Mouse (Mus musculus) embryonic facial prominence, embryonic 13.5 days (tissue): ENCODE results near the gene Slx4ip. TPM values are rescaled to one million over a fixed set of nuclear protein-coding genes. Genes with fewer than 3 reads are reported as not detected.

ENCODE experiments used
- ATAC-seq: fragments of 200-750 bp; cut with Nextera tagmentation; 2 replicates; pipeline ENCODE4 v1.8.0; 2017; ENCODE audit warnings: low read depth; ENCODE audit not compliant: insufficient number of reproducible peaks, insufficient read depth, low FRiP score, low TSS enrichment
- H3K27ac ChIP-seq: fragments of 300-500 bp; sonication (generic); 2 replicates; pipeline ENCODE4 v1.5.1; 2015; ENCODE audit warnings: moderate library complexity, mild to moderate bottlenecking, inconsistent platforms
- H3K27me3 ChIP-seq: fragments of 300-500 bp; sonication (generic); 2 replicates; pipeline ENCODE4 v1.6.1; 2015; ENCODE audit warnings: mild to moderate bottlenecking, inconsistent platforms
- H3K36me3 ChIP-seq: fragments of 300-500 bp; sonication (generic); 2 replicates; pipeline ENCODE4 v1.6.1; 2015; ENCODE audit warnings: mild to moderate bottlenecking, inconsistent platforms
- H3K4me1 ChIP-seq: fragments of 300-500 bp; sonication (generic); 2 replicates; pipeline ENCODE4 v1.6.1; 2015; ENCODE audit warnings: inconsistent platforms
- H3K4me2 ChIP-seq: fragments of 300-500 bp; sonication (generic); 2 replicates; pipeline ENCODE4 v1.6.1; 2015; ENCODE audit warnings: moderate library complexity, mild to moderate bottlenecking, inconsistent platforms
- H3K4me3 ChIP-seq: fragments of 300-500 bp; sonication (generic); 2 replicates; pipeline ENCODE4 v1.5.1; 2015; ENCODE audit warnings: mild to moderate bottlenecking, inconsistent platforms
- H3K9ac ChIP-seq: fragments of 300-500 bp; sonication (generic); 2 replicates; pipeline ENCODE4 v1.6.1; 2015; ENCODE audit warnings: mild to moderate bottlenecking, inconsistent platforms
- H3K9me3 ChIP-seq: fragments of 300-500 bp; sonication (generic); 2 replicates; pipeline ENCODE4 v1.6.1; 2016; ENCODE audit warnings: inconsistent platforms
- WGBS: fragments of 180-500 bp; shearing (Covaris S2); methylation state at CpG from one replicate; pipeline ENCODE4 v1.1.7; 2015; ENCODE audit warnings: mixed read lengths; 5-methylcytosine and 5-hydroxymethylcytosine counted together
- polyA plus RNA-seq: library from polyadenylated mRNA; unstranded; fragments of >200 nt; fragmentation: Nextera tagmentation; extraction: Ambion mirVana; gene quantifications from 2 replicates; pipeline ENCODE4 v1.2.1, GENCODE M21; 2015

The Slx4ip gene
- polyA plus RNA-seq, 1 experiment from 2014 or later: 8.2 TPM

DNA sequence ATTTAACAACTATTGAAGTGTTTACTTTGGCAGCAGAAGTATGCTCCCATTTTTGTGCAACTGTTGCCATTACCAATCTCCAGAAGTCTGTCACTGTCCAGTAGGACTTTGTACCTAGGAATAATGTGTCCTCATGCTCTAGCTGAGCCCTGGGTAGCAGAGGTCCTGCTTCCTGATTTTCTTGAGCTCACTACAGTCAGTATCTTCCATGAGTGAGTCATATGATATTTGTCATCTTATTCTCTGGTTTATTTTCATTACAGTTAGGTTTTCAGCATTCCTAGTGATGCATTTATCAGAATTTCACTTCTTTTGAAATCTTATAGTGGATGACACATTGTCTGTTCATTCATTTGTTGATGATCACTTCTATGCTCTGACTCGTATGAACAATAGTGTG lies 115.6 kb downstream of the Slx4ip start:
- H3K4me1 ChIP-seq: no peaks in the 10 kb centered on the region
- H3K9ac ChIP-seq: no peak overlapping the region
- H3K36me3 ChIP-seq: no peaks in the 10 kb centered on the region
- ATAC-seq: no peak
- no peak overlapping the region for H3K4me2 ChIP-seq
- no peaks in the 10 kb centered on the region for H3K9me3 ChIP-seq
- H3K27ac ChIP-seq: no peak overlapping the region
- 71% methylated on average over 1 of the region's 1 CpGs for WGBS
- H3K27me3 ChIP-seq: no peaks in the 10 kb centered on the region
- no peak overlapping the region for H3K4me3 ChIP-seq

DNA sequence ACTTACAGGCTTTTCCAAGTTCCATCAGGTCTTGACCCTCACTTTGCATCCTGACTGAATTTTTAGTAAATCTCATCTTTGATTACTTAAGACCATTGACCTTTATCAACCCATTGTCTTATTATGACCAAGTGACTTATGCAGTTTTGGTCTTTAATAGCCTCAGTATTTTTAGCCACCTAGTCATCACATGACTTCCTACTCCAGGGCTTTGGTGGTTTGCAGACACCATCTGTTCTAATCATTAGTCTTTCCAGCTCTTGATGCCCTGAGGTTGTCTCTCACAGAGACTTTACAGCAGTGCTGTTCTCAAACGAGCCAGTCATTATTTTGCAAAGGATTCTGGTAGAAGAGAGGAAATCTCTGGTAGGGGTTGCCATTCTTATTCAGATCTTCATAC lies 121.0 kb downstream of the Slx4ip start:
- no peak overlapping the region for H3K4me3 ChIP-seq
- H3K4me2 ChIP-seq: no peak overlapping the region
- H3K36me3 ChIP-seq: no peaks in the 10 kb centered on the region
- H3K9me3 ChIP-seq: no peaks in the 10 kb centered on the region
- peaks cover 6% of the 10 kb centered on the region for H3K4me1 ChIP-seq
- no peak overlapping the region for H3K27ac ChIP-seq
- ATAC-seq: no peak
- WGBS: 29% methylated on average over 1 of the region's 1 CpGs
- no peaks in the 10 kb centered on the region for H3K27me3 ChIP-seq
- H3K9ac ChIP-seq: no peak overlapping the region

DNA sequence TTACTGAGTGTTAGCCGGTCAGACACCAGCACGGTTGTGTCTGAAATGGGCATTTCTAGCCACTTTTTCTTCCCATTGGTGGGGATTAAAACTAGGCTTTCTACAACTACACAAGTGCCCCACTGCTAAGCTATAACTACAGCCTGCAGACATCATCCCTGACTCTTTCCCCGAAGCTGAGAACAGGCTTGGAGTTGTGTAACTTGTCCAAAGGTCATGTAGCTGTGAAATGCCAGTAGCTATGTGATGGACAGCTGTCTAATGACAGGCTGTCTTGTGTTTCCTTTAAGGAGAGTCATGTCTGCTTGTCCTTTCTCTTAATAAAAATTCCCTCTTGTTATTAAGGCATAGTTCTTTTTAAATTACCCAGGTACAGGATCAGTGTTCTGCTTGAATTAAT lies 122.1 kb downstream of the Slx4ip start:
- Histone ChIP-seq H3K27ac (no peak overlapping the region), H3K27me3 (no peaks in the 10 kb centered on the region), H3K4me3 (no peak overlapping the region), H3K4me1 (peaks cover 6% of the 10 kb centered on the region), H3K9me3 (no peaks in the 10 kb centered on the region), H3K9ac (no peak overlapping the region), H3K4me2 (no peak overlapping the region), H3K36me3 (no peaks in the 10 kb centered on the region)
- WGBS: 51% methylated on average over 3 of the region's 3 CpGs
- no peak for ATAC-seq

DNA sequence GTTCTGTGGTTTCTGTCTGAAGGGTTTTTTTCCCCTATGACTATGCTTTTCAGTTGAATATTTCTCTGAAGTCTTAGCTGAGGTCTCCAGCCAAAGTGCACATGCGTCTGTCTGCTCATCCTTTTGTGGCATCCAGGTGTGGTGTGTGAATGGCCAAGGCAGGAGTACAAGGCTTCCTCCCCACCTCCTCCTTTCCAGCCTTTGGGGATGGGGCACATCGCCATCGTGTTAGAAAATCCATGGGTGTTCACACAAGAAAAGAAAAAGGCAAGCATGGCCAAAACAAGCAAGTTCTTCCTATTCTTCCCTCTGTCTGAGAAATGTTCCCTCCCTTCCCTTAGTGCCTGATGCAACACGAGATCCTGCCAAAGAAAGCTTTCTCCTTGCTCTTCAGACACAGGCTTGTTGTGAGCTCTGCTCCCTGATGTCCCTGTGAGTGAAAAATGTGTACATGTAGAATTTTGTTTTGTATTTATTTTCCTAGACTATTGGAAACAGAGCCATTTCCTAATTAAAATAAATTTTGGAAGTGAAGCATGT lies 122.9 kb downstream of the Slx4ip start:
- 63% methylated on average over 4 of the region's 4 CpGs for WGBS
- H3K36me3 ChIP-seq: no peaks in the 10 kb centered on the region
- H3K4me3 ChIP-seq: no peak overlapping the region
- no peak overlapping the region for H3K27ac ChIP-seq
- no peaks in the 10 kb centered on the region for H3K27me3 ChIP-seq
- no peak overlapping the region for H3K9ac ChIP-seq
- no peak overlapping the region for H3K4me2 ChIP-seq
- peaks cover 6% of the 10 kb centered on the region for H3K4me1 ChIP-seq
- ATAC-seq: no peak
- no peaks in the 10 kb centered on the region for H3K9me3 ChIP-seq

DNA sequence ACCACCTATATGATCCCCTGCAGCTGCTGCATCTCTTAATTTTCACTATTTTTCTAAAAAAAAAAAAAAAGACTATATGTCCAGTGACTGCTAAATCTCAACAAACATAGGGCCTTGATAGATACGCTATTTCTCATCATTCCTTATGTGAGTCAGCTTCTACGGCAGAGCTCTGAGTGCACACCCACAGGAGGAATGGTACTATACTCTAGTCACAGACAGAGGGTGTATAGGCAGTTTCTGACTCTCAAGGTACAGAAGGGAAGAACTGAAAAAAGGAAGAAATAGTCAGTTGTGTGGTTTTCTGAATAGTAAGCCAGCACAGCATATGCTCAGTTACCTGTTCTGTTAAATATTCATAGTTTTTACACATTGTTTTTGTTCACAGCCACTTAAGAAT lies 123.4 kb downstream of the Slx4ip start:
- H3K9ac ChIP-seq: no peak overlapping the region
- no peaks in the 10 kb centered on the region for H3K27me3 ChIP-seq
- peaks cover 6% of the 10 kb centered on the region for H3K4me1 ChIP-seq
- no peaks in the 10 kb centered on the region for H3K36me3 ChIP-seq
- H3K4me3 ChIP-seq: no peak overlapping the region
- H3K4me2 ChIP-seq: no peak overlapping the region
- no peak for ATAC-seq
- H3K27ac ChIP-seq: no peak overlapping the region
- WGBS: 61% methylated on average over 2 of the region's 2 CpGs
- no peaks in the 10 kb centered on the region for H3K9me3 ChIP-seq

DNA sequence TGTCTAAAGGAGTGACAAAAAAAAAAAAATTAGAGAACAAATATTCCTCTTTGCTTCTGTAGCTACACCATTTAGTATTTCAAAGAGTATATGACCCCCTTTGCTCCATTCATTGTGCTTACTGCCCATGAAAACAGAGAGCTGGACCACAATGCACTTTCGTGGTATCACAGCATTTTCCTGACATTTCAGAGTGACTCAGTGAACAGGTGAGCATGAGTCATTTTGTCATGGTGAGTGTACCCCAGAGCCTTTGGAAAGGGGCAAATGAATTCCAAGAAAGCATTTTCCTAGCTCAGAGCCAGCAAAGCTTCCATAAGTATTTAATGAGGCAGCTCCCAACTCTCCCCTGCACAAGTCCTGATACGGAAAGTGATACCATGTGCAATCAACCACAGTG lies 153.1 kb downstream of the Slx4ip start:
- Histone ChIP-seq H3K27ac (no peak overlapping the region), H3K4me3 (no peak overlapping the region), H3K4me1 (peaks cover under 1% of the 10 kb centered on the region; the same call in 1 of the 2 replicates), H3K27me3 (no peaks in the 10 kb centered on the region), H3K36me3 (no peaks in the 10 kb centered on the region), H3K9me3 (no peaks in the 10 kb centered on the region), H3K4me2 (no peak overlapping the region), H3K9ac (no peak overlapping the region)
- WGBS: 81% methylated on average over 2 of the region's 2 CpGs
- no peak for ATAC-seq

DNA sequence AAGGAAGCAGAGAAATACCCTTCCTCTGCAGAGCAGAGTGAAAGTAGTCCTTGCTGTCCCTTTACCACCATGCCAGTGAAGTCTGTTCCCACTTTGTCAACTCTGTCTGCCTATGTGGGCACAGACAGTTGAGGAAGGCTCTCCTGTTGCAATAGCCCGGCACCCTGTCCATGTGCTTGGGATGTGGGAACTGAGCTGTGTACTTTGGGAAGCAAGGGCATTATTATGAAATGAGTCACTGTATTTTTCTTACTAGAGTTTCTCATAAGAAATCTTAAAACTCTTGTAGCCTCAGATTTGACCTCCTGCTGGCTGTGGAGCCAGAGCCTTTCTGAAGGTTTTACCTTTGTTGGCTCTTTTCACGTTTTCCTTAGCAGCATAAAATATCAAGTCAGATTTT lies 158.3 kb downstream of the Slx4ip start:
- ATAC-seq: no peak
- H3K9ac ChIP-seq: no peak overlapping the region
- no peak overlapping the region for H3K4me3 ChIP-seq
- no peaks in the 10 kb centered on the region for H3K27me3 ChIP-seq
- H3K9me3 ChIP-seq: no peaks in the 10 kb centered on the region
- WGBS: 62% methylated on average over 2 of the region's 2 CpGs
- H3K4me1 ChIP-seq: peaks cover 4% of the 10 kb centered on the region; the same call in 1 of the 2 replicates
- H3K36me3 ChIP-seq: no peaks in the 10 kb centered on the region
- no peak overlapping the region for H3K4me2 ChIP-seq
- H3K27ac ChIP-seq: no peak overlapping the region

DNA sequence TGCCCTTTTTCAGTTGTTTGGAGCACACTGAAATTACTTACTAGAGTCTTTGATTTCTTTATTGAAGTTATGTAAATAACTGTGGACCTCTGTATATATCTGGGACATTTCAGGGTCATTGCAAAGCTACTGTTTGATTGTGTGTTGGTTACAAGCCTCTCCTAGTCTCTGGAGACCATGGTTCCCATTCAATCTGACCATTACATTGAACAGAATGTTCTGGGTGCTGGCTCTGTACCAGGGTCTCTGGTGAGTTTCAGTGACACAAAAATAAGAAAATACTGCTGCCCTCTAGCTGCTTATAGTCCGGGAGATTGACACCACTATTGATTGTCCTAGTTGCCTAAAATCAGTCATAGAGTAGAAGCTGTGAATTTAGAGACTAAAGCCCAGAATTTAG lies 158.9 kb downstream of the Slx4ip start:
- WGBS: 89% methylated on average over 1 of the region's 1 CpGs
- no peak for ATAC-seq
- H3K36me3 ChIP-seq: no peaks in the 10 kb centered on the region
- no peaks in the 10 kb centered on the region for H3K9me3 ChIP-seq
- H3K9ac ChIP-seq: no peak overlapping the region
- H3K4me2 ChIP-seq: no peak overlapping the region
- H3K27ac ChIP-seq: no peak overlapping the region
- no peaks in the 10 kb centered on the region for H3K27me3 ChIP-seq
- peaks cover 4% of the 10 kb centered on the region; the same call in 1 of the 2 replicates for H3K4me1 ChIP-seq
- H3K4me3 ChIP-seq: no peak overlapping the region

DNA sequence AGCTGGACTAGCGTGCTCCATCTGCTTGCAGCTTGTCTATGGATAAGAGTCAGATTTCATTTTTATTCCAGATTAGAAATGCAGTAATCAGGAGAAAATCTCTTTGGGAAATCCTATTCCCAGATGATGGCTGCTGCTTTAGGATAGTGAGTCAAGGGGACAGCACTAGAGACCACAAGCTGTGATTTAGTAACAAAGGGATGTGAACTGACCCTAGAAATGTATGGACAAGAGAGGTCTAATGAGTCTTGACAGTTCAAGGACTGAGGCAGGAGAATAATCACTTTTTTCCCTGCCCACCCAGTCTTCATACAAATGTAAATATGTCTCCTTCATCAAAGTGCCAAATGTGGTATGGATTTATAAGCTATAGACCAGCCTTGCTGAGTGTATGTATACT lies 172.8 kb downstream of the Slx4ip start:
- Histone ChIP-seq H3K27ac (no peak overlapping the region), H3K36me3 (no peaks in the 10 kb centered on the region), H3K4me3 (no peak overlapping the region), H3K4me2 (no peak overlapping the region), H3K9me3 (no peaks in the 10 kb centered on the region), H3K27me3 (no peaks in the 10 kb centered on the region), H3K9ac (no peak overlapping the region), H3K4me1 (peaks cover 4% of the 10 kb centered on the region; the same call in 1 of the 2 replicates)
- ATAC-seq: no peak
- WGBS: 63% methylated on average over 1 of the region's 1 CpGs

DNA sequence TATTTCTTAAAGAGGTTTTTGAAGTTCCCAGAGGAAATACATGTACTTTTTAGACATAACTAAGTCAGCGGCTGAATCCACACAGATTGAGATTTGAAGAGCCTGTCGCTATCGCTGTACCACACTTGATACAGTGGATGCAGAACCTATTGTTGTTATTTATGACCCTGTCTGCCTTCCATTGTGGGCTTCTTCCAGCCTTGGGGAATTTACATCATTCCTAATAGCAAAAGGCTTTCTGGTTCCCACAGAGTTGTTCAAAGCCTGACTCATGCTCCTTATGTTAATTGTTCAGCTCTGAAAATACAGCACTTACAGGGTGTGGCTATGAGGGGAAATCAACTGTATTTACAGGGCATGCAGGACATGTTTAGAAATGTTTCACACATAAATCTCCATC lies 173.5 kb downstream of the Slx4ip start:
- no peaks in the 10 kb centered on the region for H3K36me3 ChIP-seq
- 91% methylated on average over 3 of the region's 3 CpGs for WGBS
- no peak overlapping the region for H3K27ac ChIP-seq
- H3K4me3 ChIP-seq: no peak overlapping the region
- no peak for ATAC-seq
- no peaks in the 10 kb centered on the region for H3K9me3 ChIP-seq
- no peaks in the 10 kb centered on the region for H3K27me3 ChIP-seq
- H3K4me1 ChIP-seq: peaks cover 4% of the 10 kb centered on the region; the same call in 1 of the 2 replicates
- H3K4me2 ChIP-seq: no peak overlapping the region
- no peak overlapping the region for H3K9ac ChIP-seq

DNA sequence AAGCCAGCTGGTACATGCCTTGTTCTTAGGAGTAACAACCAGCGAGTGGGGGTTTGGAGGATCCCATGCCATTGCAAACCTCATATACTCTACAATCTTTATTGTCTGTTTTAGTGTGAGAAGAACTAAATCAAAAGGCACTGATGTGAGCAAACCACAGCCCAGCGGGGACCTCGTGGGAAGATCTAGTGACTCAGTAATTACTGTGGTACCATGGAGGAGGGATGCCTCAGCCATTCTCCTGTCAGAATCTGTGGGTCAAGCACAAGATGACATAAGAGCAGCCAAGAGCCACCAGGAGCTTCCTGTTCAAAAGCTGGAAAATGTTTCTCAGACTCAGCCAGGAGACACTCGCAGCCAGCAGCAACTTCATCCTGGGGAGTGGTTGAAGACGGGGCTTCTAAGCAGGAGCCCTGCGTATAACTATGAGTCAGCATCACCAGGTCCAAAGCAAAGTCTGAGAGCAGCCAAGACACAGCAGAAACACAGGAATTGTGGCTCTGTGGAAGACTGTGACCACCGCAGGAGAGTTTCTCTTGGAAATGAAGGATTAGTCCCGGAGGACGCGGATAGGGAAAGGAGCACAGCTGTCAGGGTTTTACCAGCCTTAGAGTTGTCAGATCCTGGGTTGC lies 176.6 kb downstream of the Slx4ip start:
- H3K9ac ChIP-seq: no peak overlapping the region

DNA sequence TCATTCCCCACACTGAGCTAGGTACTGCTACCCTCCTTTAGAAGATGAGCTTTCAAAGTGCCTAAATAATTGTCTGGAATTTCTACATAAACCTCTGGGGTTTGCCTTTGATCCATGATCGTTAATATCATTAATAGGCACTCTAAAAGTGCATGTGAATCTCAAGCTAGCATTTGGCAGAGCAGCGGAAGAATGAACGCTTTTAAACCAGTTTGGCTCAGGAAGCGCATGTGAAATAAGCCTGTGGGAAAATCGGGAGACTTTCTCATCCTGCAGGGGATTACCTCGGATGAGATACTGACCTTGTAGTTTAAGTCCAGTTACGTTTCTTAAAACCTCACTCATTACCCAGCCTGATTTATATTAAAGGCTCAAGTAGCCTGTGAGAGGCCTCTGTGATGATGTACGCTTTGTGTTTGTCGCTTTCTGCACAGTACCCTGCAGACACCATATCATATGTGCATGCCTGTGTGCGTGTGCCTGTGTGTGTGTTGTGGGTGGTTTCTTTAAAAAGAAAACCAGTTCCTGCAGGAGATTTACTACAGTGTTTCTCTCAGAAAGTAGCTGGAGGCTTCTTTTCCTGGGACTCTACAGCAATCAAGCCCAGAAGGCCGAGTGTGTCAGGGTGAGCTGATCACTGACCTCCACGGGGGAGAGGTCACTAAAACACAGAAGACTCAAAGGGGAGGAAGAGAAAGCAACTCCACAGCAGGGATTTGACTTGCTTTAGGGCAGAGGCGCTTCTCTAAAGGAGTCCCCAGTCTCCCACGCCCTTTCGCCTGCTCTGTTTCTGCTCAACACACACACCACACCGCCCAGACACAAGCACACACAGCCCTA lies 182.7 kb downstream of the Slx4ip start:
- WGBS: 27% methylated on average over 16 of the region's 16 CpGs
- Histone ChIP-seq H3K9ac (no peak overlapping the region), H3K27ac (no peak overlapping the region)

More for the DNA sequence above, 176.6 kb downstream of the Slx4ip start:
- no peaks in the 10 kb centered on the region for H3K9me3 ChIP-seq
- no peaks in the 10 kb centered on the region for H3K27me3 ChIP-seq
- no peak for ATAC-seq
- no peak overlapping the region for H3K4me2 ChIP-seq
- H3K4me1 ChIP-seq: peaks cover 4% of the 10 kb centered on the region; the same call in 1 of the 2 replicates
- no peaks in the 10 kb centered on the region for H3K36me3 ChIP-seq
- no peak overlapping the region for H3K27ac ChIP-seq
- H3K4me3 ChIP-seq: no peak overlapping the region
- WGBS: 76% methylated on average over 10 of the region's 10 CpGs

More for the DNA sequence above, 182.7 kb downstream of the Slx4ip start:
- Histone ChIP-seq H3K4me3 (no peak overlapping the region), H3K27me3 (no peaks in the 10 kb centered on the region), H3K4me2 (no peak overlapping the region), H3K4me1 (peaks cover 17% of the 10 kb centered on the region; the same call in 1 of the 2 replicates), H3K36me3 (no peaks in the 10 kb centered on the region), H3K9me3 (no peaks in the 10 kb centered on the region)
- 0 out of 2 replicates have a peak, but pooled peaks have one; percentile 43 for ATAC-seq
